Comparison of ENCODE assay signal across 20 mouse cellular contexts in the genomic region with DNA sequence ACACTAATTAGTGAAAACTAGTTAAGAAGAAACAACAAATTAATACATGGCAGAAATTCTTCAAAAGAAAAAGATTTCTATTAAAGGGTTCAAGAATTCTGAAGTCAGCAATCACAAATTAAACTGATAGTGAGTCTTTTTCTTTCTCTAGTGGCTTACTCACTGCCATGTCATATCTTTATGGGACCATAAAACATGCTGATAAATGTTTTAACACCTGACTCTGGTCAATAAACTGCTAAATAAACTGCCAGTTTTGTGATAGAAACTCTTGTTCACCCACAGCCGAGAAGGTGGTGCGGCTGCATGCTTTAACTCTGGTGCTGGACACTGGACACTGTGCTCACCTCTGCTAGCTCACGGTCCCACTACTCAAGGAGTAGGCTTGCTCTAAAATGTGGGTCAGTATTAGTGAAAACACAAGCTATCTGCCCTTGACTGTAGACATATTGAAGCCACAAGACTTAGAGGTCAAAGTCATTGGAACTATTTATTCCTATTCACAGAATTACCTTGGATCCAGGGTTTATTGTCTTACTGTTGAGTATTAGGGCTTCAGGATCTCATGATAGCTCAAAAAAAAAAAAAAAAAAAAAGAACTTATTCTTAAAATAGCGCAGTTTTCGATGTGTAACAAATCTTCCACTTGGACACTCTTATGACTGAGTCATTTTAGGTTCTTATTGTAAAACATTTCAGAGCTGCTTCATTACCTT.
"Had no signal": no experiment of that assay in that cellular context is flagged by ENCODE, and none has a peak within 500 bp of the region (broad histone marks: within the 10 kb centered on the region; RNA-seq: fewer than 3 reads in every experiment).

No protein-coding gene starts in this region.

- H3K4me2 ChIP-seq: liver, embryonic 15.5 days; lung, embryonic 15.5 days; midbrain, embryonic 12.5 days; neural tube, embryonic 12.5 days; stomach, embryonic 15.5 days had no signal

- H3K27ac ChIP-seq: liver, embryonic 15.5 days; lung, embryonic 15.5 days; macrophage; midbrain, embryonic 12.5 days; neural tube, embryonic 12.5 days; stomach, embryonic 15.5 days; stomach, postnatal 0 days had no signal

- ATAC-seq: liver, postnatal 0 days; lung, postnatal 0 days had no signal

- H3K9ac ChIP-seq: liver, embryonic 15.5 days; liver, postnatal 0 days; lung, embryonic 15.5 days; midbrain, embryonic 12.5 days; neural tube, embryonic 12.5 days; stomach, embryonic 15.5 days had no signal

- H3K4me3 ChIP-seq: liver, embryonic 15.5 days; lung, embryonic 15.5 days; megakaryocyte, embryonic 14.5 days; midbrain, embryonic 12.5 days; neural tube, embryonic 12.5 days; stomach, embryonic 15.5 days had no signal

- DNase-seq: liver, postnatal 0 days; lung, adult 2 months; lung, postnatal 14 days; lung, postnatal 36 days; retina, postnatal 1 day; right cerebral cortex, adult 18-20 months; right cerebral cortex, postnatal 25 days; right cerebral cortex, postnatal 4 days; thymus, adult 2 months; thymus, postnatal 25 days; thymus, postnatal 4 days had no signal

- H3K36me3 ChIP-seq: lung, embryonic 15.5 days; midbrain, embryonic 12.5 days; stomach, embryonic 15.5 days had no signal

- H3K9me3 ChIP-seq: liver, embryonic 15.5 days; lung, embryonic 15.5 days; megakaryocyte, embryonic 14.5 days; midbrain, embryonic 12.5 days; neural tube, embryonic 12.5 days; stomach, embryonic 15.5 days had no signal

- H3K27me3 ChIP-seq: liver, embryonic 15.5 days; lung, embryonic 15.5 days; megakaryocyte, embryonic 14.5 days; midbrain, embryonic 12.5 days; neural tube, embryonic 12.5 days; stomach, embryonic 15.5 days had no signal

- H3K4me1 ChIP-seq: liver, embryonic 15.5 days; lung, embryonic 15.5 days; midbrain, embryonic 12.5 days; neural tube, embryonic 12.5 days; stomach, embryonic 15.5 days had no signal
